8 mouse cellular contexts compared by ENCODE assay signal in the genomic region with DNA sequence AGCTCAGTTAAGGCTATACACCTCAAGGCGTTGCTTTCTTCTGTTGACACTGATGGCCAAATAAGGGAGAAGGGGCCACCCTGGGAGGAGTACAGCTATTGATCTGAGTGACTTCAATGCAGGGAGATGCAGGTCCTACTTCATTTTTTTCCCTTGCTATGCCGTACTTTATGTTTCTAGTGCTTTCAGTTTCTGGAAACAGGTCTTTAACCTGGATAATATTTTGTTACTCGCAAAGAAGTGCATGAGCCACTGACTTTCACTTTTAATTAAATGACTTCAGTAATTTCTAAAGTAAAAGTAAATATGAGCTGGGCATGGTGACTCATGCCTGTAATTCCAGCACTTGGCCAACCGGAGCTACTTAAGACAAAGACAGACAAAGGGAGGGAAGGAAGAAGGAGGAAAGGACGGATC. TPM values are rescaled to one million over a fixed set of nuclear protein-coding genes. Genes with fewer than 3 reads are reported as not detected.
DNase-seq lines count a peak whose midpoint lies in the region; ATAC-seq and TF ChIP-seq lines count a peak whose summit lies in the region.

No protein-coding gene starts in this region.

- H3K27ac ChIP-seq in kidney, adult 2 months (ENCODE audit: insufficient read depth, low read depth, low read length): peak overlapping the region; percentile 26; the same call in 1 of the 2 replicates
- H3K27ac ChIP-seq in forebrain, embryonic 14.5 days (ENCODE audit: low read depth, low read length): no peak overlapping the region
- H3K27ac ChIP-seq in limb, embryonic 15.5 days: peak overlapping the region; percentile 93

- peaks cover 10% of the 10 kb centered on the region for H3K4me1 ChIP-seq in kidney, adult 2 months (ENCODE audit: control insufficient read depth, insufficient read depth, low read length)
- no peaks in the 10 kb centered on the region for H3K4me1 ChIP-seq in forebrain, embryonic 14.5 days (ENCODE audit: control insufficient read depth, insufficient read depth, low read length)
- 0 out of 2 replicates have a peak, but pooled peaks cover 4% of the 10 kb centered on the region for H3K4me1 ChIP-seq in limb, embryonic 15.5 days

- H3K27me3 ChIP-seq in kidney, adult 2 months (replicated peaks; ENCODE audit: control insufficient read depth, insufficient read depth, low read length): no peaks in the 10 kb centered on the region
- H3K27me3 ChIP-seq in forebrain, embryonic 14.5 days (replicated peaks; ENCODE audit: control insufficient read depth, insufficient read depth, low read length): no peaks in the 10 kb centered on the region
- H3K27me3 ChIP-seq in limb, embryonic 15.5 days: no peaks in the 10 kb centered on the region

- DNase-seq in kidney, adult 2 months: no peak
- DNase-seq in kidney, adult 18-20 months: no peak
- peak; percentile 68 for DNase-seq in NIH3T3 (ENCODE audit: low read depth)
- DNase-seq in forebrain, embryonic 14.5 days (ENCODE audit: low spot score): peak; percentile 21
- DNase-seq in naive thymus-derived CD4-positive, alpha-beta T cell, adult 2 months (ENCODE audit: low read depth): peak; percentile 77
- DNase-seq in layer of hippocampus, adult 11-12 months (ENCODE audit: low spot score): no peak
- DNase-seq in urinary bladder, postnatal 10 days (ENCODE audit: low spot score): no peak

- no peak for TF ChIP-seq CTCF in kidney, adult 2 months (conservative IDR thresholded peaks at IDR 0.05; ENCODE audit: insufficient read depth, insufficient read length, low read depth, low read length)

- peak overlapping the region; percentile 68 for H3K4me2 ChIP-seq in forebrain, embryonic 14.5 days (ENCODE audit: low read length)
- H3K4me2 ChIP-seq in limb, embryonic 15.5 days: peak overlapping the region; percentile 82

- 7% methylated on average over 5 of the region's 5 CpGs for WGBS in kidney, adult 2 months
- WGBS in forebrain, embryonic 14.5 days: 21% methylated on average over 5 of the region's 5 CpGs
- WGBS in limb, embryonic 15.5 days: 16% methylated on average over 5 of the region's 5 CpGs

- no peak for TF ChIP-seq POLR2A in kidney, adult 2 months (IDR thresholded peaks at IDR 0.05; ENCODE audit: low read depth, low read length)

- H3K36me3 ChIP-seq in kidney, adult 2 months (ENCODE audit: control insufficient read depth, insufficient read depth, low read length): no peaks in the 10 kb centered on the region
- no peaks in the 10 kb centered on the region for H3K36me3 ChIP-seq in forebrain, embryonic 14.5 days (ENCODE audit: control insufficient read depth, insufficient read depth, low read length)
- H3K36me3 ChIP-seq in limb, embryonic 15.5 days: no peaks in the 10 kb centered on the region

- no peaks in the 10 kb centered on the region for H3K9me3 ChIP-seq in forebrain, embryonic 14.5 days (replicated peaks; ENCODE audit: control insufficient read depth, low read length)
- no peaks in the 10 kb centered on the region for H3K9me3 ChIP-seq in limb, embryonic 15.5 days

- ATAC-seq in forebrain, embryonic 14.5 days: no peak
- ATAC-seq in limb, embryonic 15.5 days (ENCODE audit: insufficient number of reproducible peaks, low FRiP score, low TSS enrichment, low read depth): no peak

- peak overlapping the region; percentile 47 for H3K4me3 ChIP-seq in kidney, adult 2 months (ENCODE audit: insufficient read depth, low read depth, low read length)
- H3K4me3 ChIP-seq in forebrain, embryonic 14.5 days (ENCODE audit: low read depth, low read length): peak overlapping the region; percentile 83
- H3K4me3 ChIP-seq in limb, embryonic 15.5 days: peak overlapping the region; percentile 85

- H3K9ac ChIP-seq in forebrain, embryonic 14.5 days (ENCODE audit: low read length): peak overlapping the region; percentile 83; the same call in 1 of the 2 replicates
- peak overlapping the region; percentile 62; the same call in 1 of the 2 replicates for H3K9ac ChIP-seq in limb, embryonic 15.5 days

RNA-seq across cellular contexts. Expression of a gene that starts 1.0 kb away (rescaled TPM):
- 4.4 and 7.0 TPM in 2 replicates for polyA plus RNA-seq in kidney, adult 2 months (2012; rRNA removed)
- 34.1 and 34.2 TPM in 2 replicates for polyA plus RNA-seq in forebrain, embryonic 14.5 days (2014; fragmentation: Nextera tagmentation; extraction: Ambion mirVana)
- 27.9 and 31.8 TPM in 2 replicates for polyA plus RNA-seq in limb, embryonic 15.5 days (2015; fragmentation: Nextera tagmentation; extraction: Ambion mirVana)

Comparison
In these comparisons a context has a peak if more than half of its experiments do, and no peak if none do; other contexts are left out.
1. DNase-seq: peak in NIH3T3 (single experiment), forebrain, embryonic 14.5 days (single experiment) and naive thymus-derived CD4-positive, alpha-beta T cell, adult 2 months (single experiment); none in kidney, adult 2 months (single experiment), kidney, adult 18-20 months (single experiment), layer of hippocampus, adult 11-12 months (single experiment) and urinary bladder, postnatal 10 days (single experiment).
2. Peak in every context shown above with its lines, with median percentiles within 50 percentile points of each other: H3K4me3 ChIP-seq.